Mouse (Mus musculus): ENCODE data around the gene Cntn1. TPM values are rescaled to one million over a fixed set of nuclear protein-coding genes. Genes with fewer than 3 reads are reported as not detected.

Gene Cntn1
- 1.6 and 2.1 TPM in 2 replicates for polyA plus RNA-seq (2012; rRNA removed)

- H3K4me1 ChIP-seq (ENCODE audit: control insufficient read depth, insufficient read depth, low read length): no peaks in the 10 kb centered on the region
- no peak for DNase-seq
- TF ChIP-seq POLR2A (IDR thresholded peaks at IDR 0.05; ENCODE audit: borderline replicate concordance, extremely low read depth, low read depth, low read length): no peak
- TF ChIP-seq CTCF (IDR thresholded peaks at IDR 0.05; ENCODE audit: insufficient read depth, low read length): no peak
- 2% methylated on average over 17 of the region's 17 CpGs for WGBS
- no peak within 1 kb of the TSS for H3K4me3 ChIP-seq (replicated peaks; ENCODE audit: extremely low read depth, low read depth, low read length)
Observed at GRCm38 (mm10) chr15:92050996-92051352, at the start of gene Cntn1. Cntn1 (plus strand) TSS chr15:92051165.

GRCm38 (mm10) chr15:92001431-92001830 is 49.5 kb upstream of the Cntn1 start:
- WGBS: 73% methylated on average over 3 of the region's 3 CpGs
- TF ChIP-seq POLR2A (IDR thresholded peaks at IDR 0.05; ENCODE audit: borderline replicate concordance, extremely low read depth, low read depth, low read length): no peak
- TF ChIP-seq CTCF (IDR thresholded peaks at IDR 0.05; ENCODE audit: insufficient read depth, low read length): no peak
- Histone ChIP-seq H3K4me1 (ENCODE audit: control insufficient read depth, insufficient read depth, low read length) (no peaks in the 10 kb centered on the region), H3K4me3 (replicated peaks; ENCODE audit: extremely low read depth, low read depth, low read length) (no peak overlapping the region)
- DNase-seq: no peak

GRCm38 (mm10) chr15:92012165-92013083 is 38.5 kb upstream of the Cntn1 start:
- no peak for TF ChIP-seq CTCF (IDR thresholded peaks at IDR 0.05; ENCODE audit: insufficient read depth, low read length)
- no peak for TF ChIP-seq POLR2A (IDR thresholded peaks at IDR 0.05; ENCODE audit: borderline replicate concordance, extremely low read depth, low read depth, low read length)
- no peak for DNase-seq
- Histone ChIP-seq H3K4me1 (ENCODE audit: control insufficient read depth, insufficient read depth, low read length) (no peaks in the 10 kb centered on the region), H3K4me3 (replicated peaks; ENCODE audit: extremely low read depth, low read depth, low read length) (no peak overlapping the region)
- WGBS: 76% methylated on average over 8 of the region's 8 CpGs

GRCm38 (mm10) chr15:92034111-92034510 is 16.9 kb upstream of the Cntn1 start:
- WGBS: 77% methylated on average over 1 of the region's 1 CpGs
- no peaks in the 10 kb centered on the region for H3K4me1 ChIP-seq (ENCODE audit: control insufficient read depth, insufficient read depth, low read length)
- DNase-seq: no peak
- no peak for TF ChIP-seq POLR2A (IDR thresholded peaks at IDR 0.05; ENCODE audit: borderline replicate concordance, extremely low read depth, low read depth, low read length)
- H3K4me3 ChIP-seq (replicated peaks; ENCODE audit: extremely low read depth, low read depth, low read length): no peak overlapping the region

GRCm38 (mm10) chr15:92042538-92042937 is 8.4 kb upstream of the Cntn1 start:
- WGBS: 64% methylated on average over 5 of the region's 5 CpGs

GRCm38 (mm10) chr15:92046042-92046441 is 4.9 kb upstream of the Cntn1 start:
- no peak overlapping the region for H3K4me3 ChIP-seq (replicated peaks; ENCODE audit: extremely low read depth, low read depth, low read length)
- no peak for TF ChIP-seq CTCF (IDR thresholded peaks at IDR 0.05; ENCODE audit: insufficient read depth, low read length)
- TF ChIP-seq POLR2A (IDR thresholded peaks at IDR 0.05; ENCODE audit: borderline replicate concordance, extremely low read depth, low read depth, low read length): no peak
- 83% methylated on average over 8 of the region's 8 CpGs for WGBS
- DNase-seq: no peak
- H3K4me1 ChIP-seq (ENCODE audit: control insufficient read depth, insufficient read depth, low read length): no peaks in the 10 kb centered on the region

More at GRCm38 (mm10) chr15:92042538-92042937, 8.4 kb upstream of the Cntn1 start:
- no peaks in the 10 kb centered on the region for H3K4me1 ChIP-seq (ENCODE audit: control insufficient read depth, insufficient read depth, low read length)
- no peak for TF ChIP-seq CTCF (IDR thresholded peaks at IDR 0.05; ENCODE audit: insufficient read depth, low read length)
- H3K4me3 ChIP-seq (replicated peaks; ENCODE audit: extremely low read depth, low read depth, low read length): no peak overlapping the region
- DNase-seq: no peak

GRCm38 (mm10) chr15:92048031-92048430 is 2.9 kb upstream of the Cntn1 start:
- no peak for DNase-seq
- TF ChIP-seq POLR2A (IDR thresholded peaks at IDR 0.05; ENCODE audit: borderline replicate concordance, extremely low read depth, low read depth, low read length): no peak
- TF ChIP-seq CTCF (IDR thresholded peaks at IDR 0.05; ENCODE audit: insufficient read depth, low read length): no peak
- Histone ChIP-seq H3K4me1 (ENCODE audit: control insufficient read depth, insufficient read depth, low read length) (no peaks in the 10 kb centered on the region), H3K4me3 (replicated peaks; ENCODE audit: extremely low read depth, low read depth, low read length) (no peak overlapping the region)
- WGBS: 59% methylated on average over 4 of the region's 4 CpGs

GRCm38 (mm10) chr15:92048531-92048930 is 2.4 kb upstream of the Cntn1 start:
- Histone ChIP-seq H3K4me3 (replicated peaks; ENCODE audit: extremely low read depth, low read depth, low read length) (no peak overlapping the region), H3K4me1 (ENCODE audit: control insufficient read depth, insufficient read depth, low read length) (no peaks in the 10 kb centered on the region)
- no peak for DNase-seq
- WGBS: 78% methylated on average over 4 of the region's 4 CpGs
- TF ChIP-seq POLR2A (IDR thresholded peaks at IDR 0.05; ENCODE audit: borderline replicate concordance, extremely low read depth, low read depth, low read length) (no peak), CTCF (IDR thresholded peaks at IDR 0.05; ENCODE audit: insufficient read depth, low read length) (no peak)

- H3K4me1 ChIP-seq (ENCODE audit: control insufficient read depth, insufficient read depth, low read length): no peaks in the 10 kb centered on the region
- DNase-seq: no peak
- TF ChIP-seq CTCF (IDR thresholded peaks at IDR 0.05; ENCODE audit: insufficient read depth, low read length): no peak
- TF ChIP-seq POLR2A (IDR thresholded peaks at IDR 0.05; ENCODE audit: borderline replicate concordance, extremely low read depth, low read depth, low read length): no peak
- 2% methylated on average over 35 of the region's 35 CpGs for WGBS
- no peak overlapping the region for H3K4me3 ChIP-seq (replicated peaks; ENCODE audit: extremely low read depth, low read depth, low read length)
Observed at GRCm38 (mm10) chr15:92051353-92052132, 578 bp downstream of the Cntn1 start.

- TF ChIP-seq POLR2A (IDR thresholded peaks at IDR 0.05; ENCODE audit: borderline replicate concordance, extremely low read depth, low read depth, low read length) (no peak), CTCF (IDR thresholded peaks at IDR 0.05; ENCODE audit: insufficient read depth, low read length) (no peak)
- Histone ChIP-seq H3K4me1 (ENCODE audit: control insufficient read depth, insufficient read depth, low read length) (no peaks in the 10 kb centered on the region), H3K4me3 (replicated peaks; ENCODE audit: extremely low read depth, low read depth, low read length) (no peak overlapping the region)
- DNase-seq: no peak
- 21% methylated on average over 4 of the region's 4 CpGs for WGBS
Observed at GRCm38 (mm10) chr15:92052133-92052463, 1.1 kb downstream of the Cntn1 start.

All from lung, adult 2 months (tissue).